Mouse (Mus musculus) liver, embryonic 12.5 days (tissue): ENCODE results near the gene Gm11172. TPM values are rescaled to one million over a fixed set of nuclear protein-coding genes. Genes with fewer than 3 reads are reported as not detected.

ENCODE experiments used
- ATAC-seq: fragments of 200-750 bp; cut with Nextera tagmentation; 2 replicates; pipeline ENCODE4 v1.8.0; 2017; ENCODE audit warnings: moderate number of reproducible peaks, mild to moderate bottlenecking, moderate library complexity
- H3K27ac ChIP-seq: fragments of 300-500 bp; sonication (generic); 2 replicates; pipeline ENCODE4 v1.5.1; 2016; ENCODE audit warnings: mild to moderate bottlenecking
- H3K27me3 ChIP-seq: fragments of 300-500 bp; sonication (generic); replicated peaks from 2 replicates; pipeline ENCODE4 v1.6.1; 2016; ENCODE audit warnings: mild to moderate bottlenecking, moderate library complexity
- H3K36me3 ChIP-seq: fragments of 300-500 bp; sonication (generic); 2 replicates; pipeline ENCODE4 v1.6.1; 2016; ENCODE audit warnings: mild to moderate bottlenecking, moderate library complexity
- H3K4me1 ChIP-seq: fragments of 300-500 bp; sonication (generic); 2 replicates; pipeline ENCODE4 v1.6.1; 2016
- H3K4me2 ChIP-seq: fragments of 300-500 bp; sonication (generic); 2 replicates; pipeline ENCODE4 v1.6.1; 2016; ENCODE audit warnings: mild to moderate bottlenecking, moderate library complexity
- H3K4me3 ChIP-seq: fragments of 300-500 bp; sonication (generic); 2 replicates; pipeline ENCODE4 v1.5.1; 2016; ENCODE audit warnings: mild to moderate bottlenecking, moderate library complexity
- H3K9ac ChIP-seq: fragments of 300-500 bp; sonication (generic); 2 replicates; pipeline ENCODE4 v1.6.1; 2016; ENCODE audit warnings: mild to moderate bottlenecking, moderate library complexity
- H3K9me3 ChIP-seq: fragments of 300-500 bp; sonication (generic); replicated peaks from 2 replicates; pipeline ENCODE4 v1.6.1; 2016; ENCODE audit warnings: mild to moderate bottlenecking, moderate library complexity
- whole genome bisulfite sequencing: fragments of 180-500 bp; shearing (Covaris S2); methylation state at CpG from one replicate; pipeline ENCODE4 v1.1.7; 2016; ENCODE audit not compliant: insufficient replicate concordance; 5-methylcytosine and 5-hydroxymethylcytosine counted together
- polyA plus RNA-seq: library from polyadenylated mRNA; unstranded; fragments of >200 nt; fragmentation: Nextera tagmentation; extraction: Ambion mirVana; gene quantifications from 2 replicates; pipeline ENCODE4 v1.2.1, GENCODE M21; 2016

The Gm11172 gene
- polyA plus RNA-seq, 1 experiment from 2014 or later, result not detected

DNA sequence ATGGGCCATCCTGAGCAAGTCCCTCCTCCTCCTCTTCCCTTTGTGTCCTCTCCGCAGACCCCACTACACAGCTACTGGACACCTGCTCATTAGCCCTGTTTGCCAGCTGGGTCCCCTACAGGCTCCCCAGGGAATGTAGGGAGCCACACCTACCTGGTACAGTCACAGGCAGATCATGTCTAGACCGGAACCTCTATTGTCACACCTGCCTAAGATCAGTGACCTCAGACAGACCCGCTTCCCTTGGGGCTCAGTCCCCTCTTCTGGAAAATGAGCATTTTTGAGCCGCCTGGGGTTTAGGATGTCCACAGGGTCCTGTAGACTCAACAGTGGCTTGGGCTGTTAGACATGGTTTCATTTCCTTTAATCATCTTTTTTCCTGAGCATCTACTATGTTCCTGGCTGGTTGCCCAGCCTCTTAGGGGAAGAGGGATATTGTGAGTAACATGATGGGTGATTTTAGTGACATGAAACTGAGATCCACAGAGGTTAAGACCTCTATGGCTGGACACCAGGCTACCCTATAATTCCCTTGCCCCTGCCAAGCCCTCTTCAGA is 5.9 kb downstream of the Gm11172 start:
- H3K9ac ChIP-seq, result no peak overlapping the region
- H3K27ac ChIP-seq, result no peak overlapping the region
- H3K9me3 ChIP-seq, result no peaks in the 10 kb centered on the region
- H3K4me2 ChIP-seq, result no peak overlapping the region
- H3K4me3 ChIP-seq, result no peak overlapping the region
- no peaks in the 10 kb centered on the region for H3K36me3 ChIP-seq
- H3K27me3 ChIP-seq, result peaks cover 18% of the 10 kb centered on the region; the same call in 1 of the 2 replicates
- 64% methylated on average over 4 of the region's 4 CpGs for whole genome bisulfite sequencing
- H3K4me1 ChIP-seq, result peaks cover 15% of the 10 kb centered on the region
- no peak for ATAC-seq

GRCm38 (mm10) chr16:10819966-10820365 is 7.3 kb downstream of the Gm11172 start:
- H3K4me1 ChIP-seq, result peaks cover 2% of the 10 kb centered on the region
- H3K4me3 ChIP-seq, result no peak overlapping the region
- WGBS, result 52% methylated on average over 3 of the region's 3 CpGs
- H3K9me3 ChIP-seq, result no peaks in the 10 kb centered on the region
- no peaks in the 10 kb centered on the region for H3K36me3 ChIP-seq
- no peak overlapping the region for H3K9ac ChIP-seq
- peaks cover 17% of the 10 kb centered on the region; the same call in 1 of the 2 replicates for H3K27me3 ChIP-seq
- no peak for ATAC-seq
- no peak overlapping the region for H3K27ac ChIP-seq
- H3K4me2 ChIP-seq, result no peak overlapping the region

- 64% methylated on average over 4 of the region's 4 CpGs for WGBS
- ATAC-seq, result no peak
- no peak overlapping the region for H3K4me2 ChIP-seq
These were observed 8.7 kb downstream of the Gm11172 start for GRCm38 (mm10) chr16:10821387-10821786.

GRCm38 (mm10) chr16:10824536-10824935 is 11.8 kb downstream of the Gm11172 start:
- H3K27me3 ChIP-seq, result peaks cover 8% of the 10 kb centered on the region; the same call in 1 of the 2 replicates
- H3K36me3 ChIP-seq, result no peaks in the 10 kb centered on the region
- H3K9ac ChIP-seq, result no peak overlapping the region
- ATAC-seq, result no peak
- 69% methylated on average over 1 of the region's 1 CpGs for WGBS
- H3K9me3 ChIP-seq, result no peaks in the 10 kb centered on the region
- no peak overlapping the region for H3K4me2 ChIP-seq
- H3K4me3 ChIP-seq, result no peak overlapping the region
- H3K27ac ChIP-seq, result no peak overlapping the region
- no peaks in the 10 kb centered on the region for H3K4me1 ChIP-seq

More at GRCm38 (mm10) chr16:10821387-10821786, 8.7 kb downstream of the Gm11172 start:
- no peak overlapping the region for H3K27ac ChIP-seq
- no peaks in the 10 kb centered on the region for H3K4me1 ChIP-seq
- peaks cover 16% of the 10 kb centered on the region; the same call in 1 of the 2 replicates for H3K27me3 ChIP-seq
- H3K36me3 ChIP-seq, result no peaks in the 10 kb centered on the region
- H3K4me3 ChIP-seq, result no peak overlapping the region
- no peaks in the 10 kb centered on the region for H3K9me3 ChIP-seq
- H3K9ac ChIP-seq, result no peak overlapping the region

DNA sequence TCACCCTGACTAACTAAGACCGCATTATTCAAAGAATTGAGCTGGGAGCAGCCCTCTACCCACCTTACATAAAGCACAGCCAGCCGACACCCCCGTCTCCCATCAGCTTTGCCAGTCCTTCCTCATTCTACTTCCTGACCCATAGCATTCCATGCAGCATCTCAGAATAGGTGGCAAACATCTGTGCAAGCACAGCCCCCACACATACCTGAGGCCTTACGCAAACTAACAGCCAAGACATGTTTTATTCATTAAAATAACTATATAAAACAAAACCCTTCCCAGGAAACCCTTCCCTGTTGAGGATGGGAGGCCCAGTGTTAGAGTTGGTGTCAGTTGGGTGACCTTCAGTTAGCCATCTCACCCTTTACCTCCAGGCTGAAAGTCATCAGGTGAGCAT is 13.1 kb downstream of the Gm11172 start:
- H3K4me1 ChIP-seq, result no peaks in the 10 kb centered on the region
- no peak overlapping the region for H3K4me3 ChIP-seq
- H3K36me3 ChIP-seq, result no peaks in the 10 kb centered on the region
- WGBS, result 65% methylated on average over 4 of the region's 4 CpGs
- H3K4me2 ChIP-seq, result no peak overlapping the region
- ATAC-seq, result no peak
- peaks cover 4% of the 10 kb centered on the region; the same call in 1 of the 2 replicates for H3K27me3 ChIP-seq
- no peaks in the 10 kb centered on the region for H3K9me3 ChIP-seq
- no peak overlapping the region for H3K27ac ChIP-seq
- H3K9ac ChIP-seq, result no peak overlapping the region

DNA sequence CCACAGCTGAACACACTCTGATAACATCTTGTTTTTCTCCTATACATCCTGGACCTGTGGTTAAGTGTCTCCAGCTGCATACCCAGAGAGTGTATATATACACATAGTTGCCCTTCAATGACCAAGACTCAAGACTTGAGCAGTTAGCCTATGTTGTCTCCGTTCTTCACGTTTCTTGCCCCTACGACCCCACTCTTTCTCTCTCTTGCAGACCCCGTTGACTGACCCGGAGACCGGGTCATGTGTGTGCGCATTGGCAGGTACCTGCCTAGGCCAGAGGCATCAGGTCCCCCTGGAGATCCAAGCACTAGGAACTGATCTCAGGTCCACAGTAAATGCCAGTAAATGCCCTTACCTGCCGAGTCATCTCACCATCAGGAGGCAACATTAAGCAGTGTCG is 14.6 kb downstream of the Gm11172 start:
- H3K27me3 ChIP-seq, result peaks cover 4% of the 10 kb centered on the region; the same call in 1 of the 2 replicates
- no peaks in the 10 kb centered on the region for H3K36me3 ChIP-seq
- ATAC-seq, result no peak
- H3K27ac ChIP-seq, result no peak overlapping the region
- 75% methylated on average over 9 of the region's 9 CpGs for WGBS
- no peak overlapping the region for H3K4me2 ChIP-seq
- no peaks in the 10 kb centered on the region for H3K4me1 ChIP-seq
- no peak overlapping the region for H3K9ac ChIP-seq
- H3K4me3 ChIP-seq, result no peak overlapping the region
- H3K9me3 ChIP-seq, result no peaks in the 10 kb centered on the region

DNA sequence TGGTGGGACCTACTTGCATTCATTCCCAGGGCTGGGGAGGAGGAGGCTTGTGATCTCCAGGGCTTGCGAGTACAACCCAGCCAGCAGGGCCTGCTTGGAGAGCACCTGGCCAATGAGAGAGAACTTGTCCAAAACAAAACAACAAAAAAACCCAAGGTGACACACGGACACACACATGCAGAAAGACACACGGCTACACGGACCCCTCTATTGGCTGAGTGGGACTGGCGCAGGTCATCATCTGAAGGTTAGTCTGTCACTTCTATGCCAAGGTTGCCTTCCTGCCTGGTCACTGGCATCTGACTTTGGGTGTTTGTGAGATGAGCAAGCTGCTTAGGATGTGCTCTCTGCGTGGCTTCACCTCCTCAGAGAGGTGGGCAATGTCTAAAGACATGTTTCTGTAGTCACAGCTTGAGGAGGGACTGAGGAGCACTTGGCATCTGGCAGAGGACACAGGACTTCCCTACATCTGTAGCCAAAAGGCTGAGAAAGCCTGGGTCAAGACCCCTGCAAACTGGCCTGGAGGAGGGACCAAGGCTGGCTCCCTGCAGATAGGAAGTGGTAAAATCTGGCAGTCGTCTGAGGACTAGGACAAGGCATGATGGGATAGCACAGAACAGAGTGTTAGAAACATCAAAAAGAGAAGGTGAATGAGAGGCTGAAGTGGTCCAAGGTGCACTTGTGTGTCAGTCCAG is 15.2 kb downstream of the Gm11172 start:
- H3K36me3 ChIP-seq, result no peaks in the 10 kb centered on the region
- H3K4me1 ChIP-seq, result no peaks in the 10 kb centered on the region
- WGBS, result 65% methylated on average over 7 of the region's 7 CpGs
- no peak overlapping the region for H3K27ac ChIP-seq
- H3K9ac ChIP-seq, result no peak overlapping the region
- no peak overlapping the region for H3K4me3 ChIP-seq
- no peak overlapping the region for H3K4me2 ChIP-seq
- H3K9me3 ChIP-seq, result no peaks in the 10 kb centered on the region
- H3K27me3 ChIP-seq, result peaks cover 4% of the 10 kb centered on the region; the same call in 1 of the 2 replicates
- ATAC-seq, result no peak

- Histone ChIP-seq H3K9ac (no peak overlapping the region), H3K27ac (no peak overlapping the region), H3K36me3 (no peaks in the 10 kb centered on the region), H3K9me3 (no peaks in the 10 kb centered on the region), H3K4me2 (no peak overlapping the region), H3K4me1 (no peaks in the 10 kb centered on the region), H3K27me3 (peaks cover 4% of the 10 kb centered on the region; the same call in 1 of the 2 replicates), H3K4me3 (no peak overlapping the region)
- 61% methylated on average over 4 of the region's 4 CpGs for WGBS
- ATAC-seq, result no peak
These were observed 15.7 kb downstream of the Gm11172 start for GRCm38 (mm10) chr16:10828461-10828805.

GRCm38 (mm10) chr16:10834542-10834910 is 21.8 kb downstream of the Gm11172 start:
- Histone ChIP-seq H3K4me3 (peak overlapping the region; percentile 86), H3K9ac (peak overlapping the region; percentile 89), H3K27ac (peak overlapping the region; percentile 91; the same call in 1 of the 2 replicates), H3K36me3 (peaks cover 2% of the 10 kb centered on the region; the same call in 1 of the 2 replicates), H3K9me3 (no peaks in the 10 kb centered on the region), H3K4me2 (peak overlapping the region; percentile 99), H3K4me1 (peaks cover 48% of the 10 kb centered on the region), H3K27me3 (no peaks in the 10 kb centered on the region; the same call in 1 of the 2 replicates)
- ATAC-seq, result no peak
- WGBS, result 9% methylated on average over 12 of the region's 12 CpGs

GRCm38 (mm10) chr16:10834911-10835587 is 22.3 kb downstream of the Gm11172 start, which contains the start of gene Rmi2:
Gene Rmi2, plus strand, starts transcription at chr16:10835059.
- peak; percentile 98 for ATAC-seq
- under 1% methylated on average over 68 of the region's 69 CpGs for WGBS
- H3K4me2 ChIP-seq, result peak within 1 kb of the TSS; percentile 99

GRCm38 (mm10) chr16:10836388-10836787 is 23.7 kb downstream of the Gm11172 start:
- no peaks in the 10 kb centered on the region; the same call in 1 of the 2 replicates for H3K27me3 ChIP-seq
- 82% methylated on average over 3 of the region's 3 CpGs for WGBS
- no peak for ATAC-seq
- H3K4me2 ChIP-seq, result no peak overlapping the region
- H3K4me3 ChIP-seq, result no peak overlapping the region
- peaks cover 16% of the 10 kb centered on the region; the same call in 1 of the 2 replicates for H3K36me3 ChIP-seq
- no peaks in the 10 kb centered on the region for H3K9me3 ChIP-seq
- no peak overlapping the region for H3K9ac ChIP-seq
- peaks cover 48% of the 10 kb centered on the region for H3K4me1 ChIP-seq
- H3K27ac ChIP-seq, result no peak overlapping the region

More at GRCm38 (mm10) chr16:10834911-10835587, 22.3 kb downstream of the Gm11172 start, which contains the start of gene Rmi2:
- Histone ChIP-seq H3K27ac (peak within 1 kb of the TSS; percentile 91), H3K4me1 (peaks cover 48% of the 10 kb centered on the region), H3K9me3 (no peaks in the 10 kb centered on the region), H3K36me3 (peaks cover 7% of the 10 kb centered on the region; the same call in 1 of the 2 replicates), H3K27me3 (no peaks in the 10 kb centered on the region; the same call in 1 of the 2 replicates), H3K4me3 (peak within 1 kb of the TSS; percentile 86), H3K9ac (peak within 1 kb of the TSS; percentile 89)

GRCm38 (mm10) chr16:10837250-10837649 is 24.5 kb downstream of the Gm11172 start:
- Histone ChIP-seq H3K27ac (no peak overlapping the region), H3K9ac (no peak overlapping the region), H3K36me3 (peaks cover 16% of the 10 kb centered on the region; the same call in 1 of the 2 replicates), H3K9me3 (no peaks in the 10 kb centered on the region), H3K4me2 (no peak overlapping the region), H3K4me1 (peaks cover 48% of the 10 kb centered on the region), H3K27me3 (no peaks in the 10 kb centered on the region; the same call in 1 of the 2 replicates), H3K4me3 (no peak overlapping the region)
- WGBS, result 79% methylated on average over 3 of the region's 3 CpGs
- no peak for ATAC-seq
